Mouse (Mus musculus): ENCODE data around the gene Nyx.

DNA sequence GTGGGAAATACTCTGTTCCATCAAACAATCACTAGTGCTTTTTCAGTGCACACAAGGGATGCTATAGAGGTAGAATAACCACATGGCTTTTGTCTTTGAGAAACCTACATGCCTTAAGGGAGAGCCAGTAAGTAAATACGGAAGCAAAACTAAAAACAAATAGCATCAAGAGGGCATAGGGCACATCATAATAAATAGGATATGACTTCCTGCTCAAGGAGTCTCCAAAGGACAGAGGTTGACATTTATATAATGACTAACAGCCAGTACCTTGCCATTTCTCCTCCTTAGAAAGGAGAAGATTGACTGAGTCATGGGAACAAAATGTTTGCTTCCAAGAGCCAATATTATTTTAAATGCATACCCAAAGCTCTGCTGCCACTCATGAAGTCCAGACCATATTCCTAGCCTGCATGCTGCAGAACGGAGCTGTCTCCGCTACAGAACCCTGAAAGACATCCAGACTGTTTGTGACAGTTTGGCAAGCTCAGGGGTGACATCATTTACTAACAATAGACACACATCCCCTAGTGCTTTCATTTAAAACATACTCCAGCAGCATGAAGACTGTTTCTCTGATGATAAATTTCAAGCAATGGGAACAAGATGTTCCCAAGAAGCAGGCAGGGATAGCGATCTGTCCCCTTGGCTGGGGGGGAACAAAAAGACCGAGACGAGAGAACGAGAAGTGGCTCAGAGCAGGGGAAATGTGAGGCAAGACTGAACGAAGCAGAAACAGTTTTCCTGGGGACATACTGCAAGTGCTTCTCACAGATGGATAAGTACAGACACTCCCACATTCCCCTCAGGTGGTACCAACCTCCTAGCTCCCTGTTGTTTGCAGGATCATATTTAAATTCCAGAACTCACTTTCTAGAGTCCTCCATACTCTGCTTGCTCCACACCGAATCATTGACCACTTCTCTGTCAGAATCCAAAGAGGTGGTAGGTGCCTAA, 3.5 kb downstream of the Nyx start:
- TF ChIP-seq CTCF (IDR thresholded peaks at IDR 0.05; ENCODE audit: extremely low read depth, insufficient read depth, low read length) (no peak), POLR2A (IDR thresholded peaks at IDR 0.05; ENCODE audit: extremely low read depth, insufficient read depth, low read length) (no peak)
